Mouse (Mus musculus) small intestine, adult 2 months (tissue): ENCODE measurements at regions not wholly inside any gene's neighbourhood (a gene's known extent, or its start where the extent isn't known, plus 50 kb on each side); places are given as distances from the start of the nearest gene placed in this dataset.

Experiments
- CTCF ChIP-seq: fragments of 200-500 bp; IDR thresholded peaks from 2 replicates; pipeline ENCODE4 v1.5.1; 2012; ENCODE audit warnings: low read depth, mild to moderate bottlenecking, control low read depth, inconsistent platforms, low read length, moderate library complexity, mixed read lengths; ENCODE audit not compliant: insufficient replicate concordance, insufficient read length; ENCODE audit errors: extremely low read depth
- POLR2A ChIP-seq: fragments of 200-500 bp; IDR thresholded peaks from 2 replicates; pipeline ENCODE4 v1.6.1; 2012; ENCODE audit warnings: low read depth, mild to moderate bottlenecking, control low read depth, inconsistent platforms, low read length, moderate library complexity

GRCm38 (mm10) chr10:84026798-84027197, 304.1 kb downstream of the 1500009L16Rik start:
- TF ChIP-seq POLR2A: no peak
- TF ChIP-seq CTCF: no peak
